Mouse (Mus musculus) liver, adult (tissue): ENCODE data around the gene Ces1c.

Source experiments
- GATA4 ChIP-seq: IDR thresholded peaks from 2 replicates; pipeline ENCODE4 v1.6.1; 2014; ENCODE audit warnings: mild to moderate bottlenecking, low read length; ENCODE audit not compliant: insufficient replicate concordance

Ces1c gene

DNA sequence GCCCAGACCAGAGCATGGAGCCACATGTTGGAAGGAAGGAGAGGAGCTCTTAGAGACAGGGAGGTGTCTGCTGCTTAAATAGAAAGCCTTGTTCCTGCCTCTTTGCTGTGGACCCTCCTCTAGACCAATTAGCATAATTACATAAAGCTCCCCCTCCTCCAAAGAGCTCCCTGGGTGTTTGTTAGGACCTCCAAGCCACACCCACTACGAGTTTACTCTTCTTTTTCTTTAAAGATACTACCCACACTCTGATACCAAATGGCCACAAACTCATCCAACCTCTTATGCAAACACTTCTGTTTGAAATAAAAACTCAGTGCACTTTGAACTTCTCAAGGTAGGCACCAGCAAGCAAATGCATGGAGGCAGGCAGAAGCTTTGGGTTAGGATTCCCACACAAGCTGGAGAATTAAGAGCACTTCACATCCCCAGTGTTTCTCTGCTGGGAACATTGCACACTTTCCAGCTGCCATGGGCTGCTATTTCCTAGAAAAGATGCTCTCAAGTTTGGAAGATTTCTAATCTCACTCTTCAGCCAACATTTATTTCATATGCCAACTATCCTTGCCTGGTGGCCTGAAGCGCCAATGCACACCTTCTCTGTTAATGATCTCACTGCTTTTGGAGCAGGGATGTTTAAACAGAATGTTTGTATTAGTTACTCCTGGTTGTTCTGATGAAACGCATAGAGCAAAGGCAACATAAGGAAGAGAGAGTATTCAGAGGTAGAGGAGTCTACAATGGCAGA, at the start of gene Ces1c:
Gene Ces1c (minus strand): TSS at position 51 of the 748 bp plus-strand sequence.
- TF ChIP-seq GATA4, result no peak

DNA sequence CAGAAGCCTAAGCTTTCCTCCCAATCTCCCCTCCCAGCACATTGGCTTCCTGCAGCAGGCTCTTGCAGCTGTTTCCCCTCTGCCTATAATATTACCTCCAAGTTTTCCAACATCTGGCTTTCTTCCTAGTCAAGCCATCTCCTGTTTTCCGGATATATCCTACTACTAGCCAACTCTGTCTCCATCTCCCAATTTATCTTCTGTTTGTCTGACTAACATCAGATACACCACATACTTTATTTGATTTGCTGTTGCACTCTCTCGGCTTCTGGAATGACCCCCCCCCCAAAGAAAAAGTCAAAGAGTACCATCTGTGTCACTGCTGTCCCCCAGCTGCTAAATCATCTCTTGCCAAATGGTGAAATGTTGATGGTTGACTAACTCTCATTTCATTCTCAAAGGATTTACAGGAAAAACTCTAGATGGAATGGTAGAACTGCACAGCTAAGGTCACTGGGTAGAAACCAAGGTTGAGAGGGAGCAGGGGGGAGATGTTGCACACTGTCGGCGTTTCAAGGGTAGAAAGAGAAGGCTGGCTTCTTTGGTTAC, 49.6 kb upstream of the Ces1c start:
- no peak for TF ChIP-seq GATA4

- no peak for TF ChIP-seq GATA4
Observed at GRCm38 (mm10) chr8:93176593-93176992, 45.5 kb upstream of the Ces1c start.

DNA sequence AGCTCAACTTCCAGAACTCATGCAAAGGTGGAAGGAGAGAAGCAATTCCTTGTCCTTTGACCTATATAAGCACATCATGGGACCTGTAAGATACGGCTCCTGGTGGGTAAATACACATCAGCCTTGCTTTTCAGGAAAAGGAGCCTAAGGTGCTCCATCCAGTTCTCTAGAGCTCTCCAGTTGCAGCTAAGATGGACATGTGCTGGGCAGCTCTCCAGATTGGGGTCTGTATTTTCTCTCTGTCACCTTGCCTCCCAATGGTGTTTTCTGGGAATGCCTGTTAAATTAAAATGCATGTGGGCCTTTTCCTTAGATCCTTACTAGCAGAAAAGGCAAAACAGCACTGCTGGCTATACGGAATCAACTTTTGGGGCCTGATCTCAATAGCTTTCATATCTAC, 43.5 kb upstream of the Ces1c start:
- no peak for TF ChIP-seq GATA4

DNA sequence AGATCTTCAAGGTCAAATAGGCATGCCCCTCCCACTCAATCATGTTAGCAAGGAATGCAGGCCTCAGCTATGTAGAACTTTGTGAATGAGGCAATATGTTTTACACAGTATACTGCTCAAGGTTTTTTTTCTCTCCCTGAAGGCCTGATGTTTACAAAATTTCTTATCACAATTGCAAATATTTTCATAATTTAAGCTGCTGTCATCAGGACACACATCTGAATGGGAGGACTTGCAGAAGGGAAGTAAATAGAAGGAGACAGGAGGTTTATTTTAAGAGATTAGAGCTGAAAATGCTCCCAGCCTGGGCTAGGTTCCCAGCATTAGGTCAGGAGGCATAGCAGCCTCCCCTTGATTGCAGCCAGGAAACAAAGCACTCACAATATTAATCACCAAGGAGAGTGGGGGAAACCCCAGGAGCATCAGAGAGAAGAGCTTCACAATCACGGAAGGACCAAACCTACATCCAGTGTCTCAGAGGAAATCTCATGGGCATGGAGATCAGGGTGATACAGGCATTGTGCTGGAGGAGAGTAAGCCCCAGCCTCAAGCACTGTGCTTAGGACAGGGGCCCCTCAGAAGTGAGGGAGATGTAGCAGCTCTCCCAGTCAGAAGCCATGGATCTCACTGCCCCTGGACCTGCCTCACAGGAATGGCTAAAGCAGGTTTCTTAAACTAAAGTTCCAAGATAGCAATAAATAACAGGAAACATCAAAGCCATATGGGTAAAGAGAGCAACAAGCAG, 40.9 kb upstream of the Ces1c start:
- no peak for TF ChIP-seq GATA4

- TF ChIP-seq GATA4, result no peak
Observed at GRCm38 (mm10) chr8:93163363-93163762, 32.3 kb upstream of the Ces1c start.

GRCm38 (mm10) chr8:93151401-93151800, 20.3 kb upstream of the Ces1c start:
- no peak for TF ChIP-seq GATA4

DNA sequence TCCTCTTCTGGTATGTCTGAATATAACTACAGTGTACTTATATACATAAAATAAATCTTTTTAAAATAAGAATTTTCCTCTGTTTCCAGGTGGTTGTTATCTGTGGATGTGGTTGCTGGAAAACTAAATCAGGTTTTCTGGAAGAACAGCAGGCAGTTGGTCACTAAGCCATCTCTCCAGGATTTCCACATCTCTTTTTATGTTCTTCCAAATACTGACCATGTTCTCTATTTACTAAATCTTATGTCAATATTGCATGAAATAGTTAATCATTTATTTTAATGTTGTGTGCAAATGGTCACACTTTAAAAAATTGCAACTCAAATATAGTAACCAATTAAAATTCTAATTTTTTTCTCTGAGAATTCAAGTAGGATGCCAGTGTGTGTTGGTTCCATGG, 16.2 kb upstream of the Ces1c start:
- no peak for TF ChIP-seq GATA4

DNA sequence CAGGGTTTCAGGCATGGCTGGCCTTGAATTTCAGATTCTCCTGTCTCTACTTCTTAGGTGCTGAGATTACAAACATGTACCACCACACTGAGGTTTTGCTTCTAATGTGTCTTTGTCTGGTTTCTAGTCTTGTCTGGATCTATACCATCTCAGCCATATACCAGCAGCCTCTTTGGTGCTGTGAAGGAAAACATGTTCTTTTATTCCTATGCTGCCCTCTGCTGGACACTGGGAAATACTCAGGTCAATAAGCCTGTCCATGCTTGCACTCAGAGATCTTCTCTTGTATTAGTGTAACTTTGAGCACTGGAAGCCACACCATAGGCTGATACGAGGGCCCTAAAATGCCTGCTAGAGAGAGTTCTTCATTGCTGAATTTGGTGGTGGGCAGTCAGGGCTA, 9.6 kb upstream of the Ces1c start:
- no peak for TF ChIP-seq GATA4

DNA sequence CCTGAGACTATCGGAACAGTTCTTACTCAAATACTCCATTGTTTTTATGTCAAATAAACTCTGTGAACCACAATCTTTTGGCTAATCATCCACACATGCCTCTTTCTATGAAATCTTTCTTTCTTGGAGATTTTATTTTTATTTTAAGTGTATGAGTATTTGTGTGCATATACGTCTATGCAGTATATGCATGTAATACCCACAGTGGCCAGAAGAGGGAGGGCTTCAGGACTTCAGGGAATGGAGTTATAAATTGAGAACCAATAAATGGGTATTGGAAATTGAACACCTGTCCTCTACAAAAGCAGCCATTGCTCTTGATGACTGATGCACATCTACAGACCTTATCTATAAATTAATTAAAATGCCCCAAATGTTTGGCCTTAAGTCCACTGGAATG, 1.1 kb upstream of the Ces1c start:
- no peak for TF ChIP-seq GATA4

DNA sequence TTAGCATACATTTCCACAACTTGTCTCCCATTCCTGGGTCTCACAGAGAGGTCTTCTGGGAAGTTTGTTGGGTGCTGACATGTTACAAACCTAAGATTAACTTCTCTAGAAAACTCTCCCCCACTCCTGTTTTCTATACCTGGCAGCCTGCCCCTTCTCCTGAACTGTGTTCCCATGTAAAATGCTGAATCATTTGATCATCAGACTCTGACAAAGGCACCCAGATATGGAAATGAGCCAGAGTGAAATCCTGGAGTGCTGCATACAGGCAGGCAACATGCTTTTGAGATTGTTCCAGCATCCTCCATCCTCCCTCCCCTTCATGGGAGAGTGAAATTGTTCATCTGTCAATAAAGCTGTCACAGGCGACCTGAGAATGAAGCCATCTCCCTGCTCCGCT, 4.6 kb downstream of the Ces1c start:
- no peak for TF ChIP-seq GATA4

GRCm38 (mm10) chr8:93122005-93122404, 9.1 kb downstream of the Ces1c start:
- TF ChIP-seq GATA4, result no peak

- no peak for TF ChIP-seq GATA4
Observed at GRCm38 (mm10) chr8:93095376-93095775, 35.7 kb downstream of the Ces1c start.

DNA sequence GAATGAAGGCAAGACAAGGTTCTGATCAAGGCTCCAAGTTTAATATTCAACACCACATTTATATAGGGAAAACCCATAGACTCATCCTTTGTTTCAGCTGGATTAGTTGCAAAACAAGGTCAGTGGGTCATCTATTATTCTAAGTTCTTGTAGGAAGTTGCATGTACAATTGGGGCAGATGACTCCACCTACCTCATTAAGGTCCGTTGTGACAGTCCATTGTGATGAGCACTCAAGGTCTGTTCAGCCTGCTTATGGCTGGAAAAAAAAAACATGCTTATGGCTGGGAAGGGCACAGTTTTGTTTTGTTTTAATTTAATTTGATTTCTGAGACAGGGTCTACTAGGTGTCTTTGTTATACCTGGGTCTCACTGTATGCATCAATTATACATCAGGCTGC, 39.8 kb downstream of the Ces1c start:
- TF ChIP-seq GATA4, result no peak

DNA sequence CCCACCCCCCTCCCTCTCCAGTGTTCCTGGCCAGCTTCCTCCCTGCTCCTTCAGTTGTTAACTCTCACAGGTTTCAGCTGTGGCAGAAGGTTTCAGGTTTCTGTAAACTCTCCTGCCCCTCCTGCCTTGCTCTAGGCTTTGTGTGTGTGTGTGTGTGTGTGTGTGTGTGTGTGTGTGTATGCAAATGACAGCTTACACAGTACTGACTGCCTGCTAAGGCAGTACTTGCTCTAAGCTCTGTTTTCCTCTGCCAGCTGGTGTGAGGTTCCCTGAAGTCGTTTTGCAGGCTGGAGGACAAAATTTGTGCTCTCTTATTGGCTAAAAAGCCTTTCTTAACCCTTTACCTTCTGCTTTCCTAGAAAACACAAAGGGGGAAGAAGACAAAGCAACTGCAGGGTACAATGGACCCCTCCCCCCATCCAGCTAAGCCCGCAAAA, 42.4 kb downstream of the Ces1c start:
- no peak for TF ChIP-seq GATA4

DNA sequence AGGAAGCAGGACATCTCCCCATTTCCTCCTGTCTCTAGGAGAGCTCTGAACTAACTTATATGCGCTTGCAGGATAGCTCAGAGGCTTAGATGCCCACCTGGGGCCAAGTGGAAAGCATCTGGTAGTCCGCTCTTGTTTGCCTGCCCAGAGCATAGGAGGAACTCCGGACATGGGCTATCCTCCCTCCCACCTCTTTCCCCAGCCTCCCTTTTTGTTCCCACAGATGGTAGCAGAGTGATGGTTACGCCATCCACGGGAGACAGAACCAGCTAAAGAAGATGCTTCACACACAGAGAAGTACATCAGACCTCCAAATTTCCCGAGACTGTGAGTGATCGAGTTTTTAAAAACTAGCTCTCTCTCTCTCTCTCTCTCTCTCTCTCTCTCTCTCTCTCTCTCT, 42.9 kb downstream of the Ces1c start:
- no peak for TF ChIP-seq GATA4
